Mouse (Mus musculus) cerebellum, adult 18-20 months (tissue): ENCODE results near the gene Psmb9.
A peak's percentile ranks its signal among the peaks of the same experiment; 100 is the strongest.

Experiments used
- DNase-seq, 2 experiments: peaks; one replicate each; pipeline ENCODE4 v3.0.0; 2021

Psmb9 gene

GRCm38 (mm10) chr17:34205021-34205745 is 17.6 kb upstream of the Psmb9 start:
- peak; percentile 25 to 33 for DNase-seq

DNA sequence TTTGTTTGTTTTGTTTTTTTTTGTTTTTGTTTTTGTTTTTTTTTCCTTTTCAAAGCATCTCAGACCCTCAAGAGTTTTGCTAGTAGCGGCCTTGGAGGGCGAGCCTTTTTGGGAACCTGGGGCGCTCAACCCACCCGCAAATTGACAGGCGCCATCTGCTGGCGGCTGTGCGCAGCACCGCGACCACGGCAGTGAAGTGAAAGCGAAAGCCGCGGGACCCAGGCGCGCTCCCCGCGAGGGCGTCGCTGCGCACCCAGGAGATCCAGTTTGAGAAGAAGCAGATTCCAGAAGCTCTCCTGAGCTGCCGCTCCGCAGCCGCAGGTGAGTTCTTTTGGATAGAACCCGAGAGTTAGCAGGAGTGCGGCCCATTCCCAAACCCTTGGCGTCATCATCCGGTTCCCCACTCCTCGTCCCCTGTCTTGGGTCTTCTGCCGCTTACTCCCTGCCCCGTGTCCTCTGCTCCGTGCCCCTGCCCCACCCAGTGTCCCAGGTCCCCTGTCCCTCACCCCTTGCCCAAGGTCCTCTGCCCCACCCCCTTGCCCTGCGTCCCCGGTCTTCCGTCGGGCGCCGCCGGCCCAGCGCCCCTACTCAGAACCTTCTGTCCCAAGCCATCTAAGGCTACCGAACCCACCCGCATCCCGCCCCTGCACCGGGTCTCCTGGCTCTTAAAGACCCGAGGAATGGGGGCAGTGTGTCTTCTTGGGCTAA is 16.9 kb upstream of the Psmb9 start:
- peak; percentile 83 to 88 for DNase-seq

GRCm38 (mm10) chr17:34203444-34203843 is 15.9 kb upstream of the Psmb9 start, which contains the start of gene Tap2:
Tap2 (plus strand) TSS chr17:34203527.
- DNase-seq, result no peak

- DNase-seq, result no peak
These were observed 15.3 kb upstream of the Psmb9 start for GRCm38 (mm10) chr17:34202760-34203442.

- no peak for DNase-seq
These were observed 14.0 kb upstream of the Psmb9 start for GRCm38 (mm10) chr17:34201506-34202055.

DNA sequence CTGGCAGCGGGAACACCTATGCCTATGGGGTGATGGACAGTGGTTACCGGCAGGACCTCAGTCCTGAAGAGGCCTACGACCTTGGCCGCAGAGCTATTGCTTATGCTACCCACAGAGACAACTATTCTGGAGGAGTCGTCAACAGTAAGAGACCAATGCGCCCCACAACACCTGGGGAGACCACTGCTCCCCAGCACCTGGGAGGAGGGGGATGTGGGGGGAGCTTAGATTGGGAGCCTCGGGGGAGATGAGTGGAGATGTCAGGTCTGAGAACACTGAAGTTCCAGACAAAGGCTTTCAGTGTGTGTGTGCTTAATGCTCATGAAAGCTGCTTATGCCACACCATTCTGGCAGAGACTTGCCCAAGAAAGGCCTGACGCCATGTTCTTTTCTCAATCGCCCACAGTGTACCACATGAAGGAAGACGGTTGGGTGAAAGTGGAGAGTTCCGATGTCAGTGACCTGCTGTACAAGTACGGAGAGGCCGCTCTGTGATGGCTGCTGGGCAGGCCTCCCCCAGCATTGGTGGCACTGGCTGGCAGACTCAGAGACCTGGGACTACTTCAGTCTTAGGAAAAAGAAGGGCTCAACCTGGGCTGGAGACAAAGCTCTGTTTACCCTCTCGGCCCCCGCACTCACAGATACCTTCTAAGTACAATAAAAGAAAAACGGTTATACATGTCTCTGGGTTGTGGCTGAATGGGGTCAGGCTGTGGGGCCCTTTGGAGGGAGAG is 13.4 kb upstream of the Psmb9 start:
- DNase-seq, result no peak

GRCm38 (mm10) chr17:34200047-34200446 is 12.5 kb upstream of the Psmb9 start:
- DNase-seq, result no peak

- no peak for DNase-seq
These were observed 11.6 kb upstream of the Psmb9 start for GRCm38 (mm10) chr17:34199050-34199619.

DNA sequence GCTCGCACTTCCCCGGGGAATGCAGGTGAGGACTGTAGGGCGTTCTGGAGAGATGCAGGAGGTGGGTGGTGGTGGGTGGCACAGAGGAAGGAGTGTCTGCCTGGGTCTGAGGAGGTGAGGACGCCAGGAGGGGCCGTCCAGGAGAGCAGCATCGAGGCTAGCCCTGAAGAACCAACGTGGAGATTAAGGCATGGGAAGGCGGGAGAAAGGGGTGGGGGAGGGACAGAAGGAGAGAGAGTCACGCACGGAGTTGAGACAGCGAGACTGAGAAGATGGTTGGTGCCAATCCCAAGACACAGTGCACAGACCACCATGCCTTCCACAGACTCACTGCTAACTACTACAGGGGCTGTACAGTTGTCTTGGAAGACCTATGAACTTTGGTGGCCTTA is 11.0 kb upstream of the Psmb9 start:
- DNase-seq, result no peak

DNA sequence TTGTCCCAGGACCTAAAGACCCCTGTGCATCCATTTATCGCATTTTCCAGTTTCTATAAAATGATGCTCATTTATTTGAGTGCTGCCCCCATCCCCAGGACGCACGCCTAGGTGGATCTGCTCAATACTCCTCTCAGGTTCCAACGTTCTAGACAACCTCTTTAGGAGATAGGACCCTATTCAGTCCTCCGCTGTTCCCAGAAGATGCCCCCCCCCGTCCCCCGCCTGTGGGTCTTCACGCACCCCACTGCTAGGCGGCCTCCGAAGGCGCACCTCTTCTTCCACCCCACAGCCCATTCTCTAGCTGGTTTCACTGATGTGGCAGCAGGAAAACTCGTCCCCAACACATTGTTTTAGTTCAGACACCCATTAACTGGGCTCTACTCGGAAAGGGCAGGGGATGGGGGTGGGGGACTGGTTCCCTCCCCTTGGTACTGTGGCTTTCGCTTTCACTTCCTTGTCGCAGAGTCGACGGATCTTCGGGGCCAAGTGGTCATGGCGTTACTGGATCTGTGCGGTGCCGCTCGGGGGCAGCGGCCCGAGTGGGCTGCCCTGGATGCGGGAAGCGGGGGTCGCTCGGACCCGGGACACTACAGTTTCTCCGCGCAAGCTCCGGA is 10.4 kb upstream of the Psmb9 start:
- DNase-seq, result no peak

GRCm38 (mm10) chr17:34196941-34197894 is 9.7 kb upstream of the Psmb9 start, which contains the start of gene Psmb8:
Psmb8 (plus strand) TSS chr17:34197721.
- DNase-seq, result peak; percentile 74 to 88

GRCm38 (mm10) chr17:34196491-34196890 is 8.9 kb upstream of the Psmb9 start:
- no peak for DNase-seq

DNA sequence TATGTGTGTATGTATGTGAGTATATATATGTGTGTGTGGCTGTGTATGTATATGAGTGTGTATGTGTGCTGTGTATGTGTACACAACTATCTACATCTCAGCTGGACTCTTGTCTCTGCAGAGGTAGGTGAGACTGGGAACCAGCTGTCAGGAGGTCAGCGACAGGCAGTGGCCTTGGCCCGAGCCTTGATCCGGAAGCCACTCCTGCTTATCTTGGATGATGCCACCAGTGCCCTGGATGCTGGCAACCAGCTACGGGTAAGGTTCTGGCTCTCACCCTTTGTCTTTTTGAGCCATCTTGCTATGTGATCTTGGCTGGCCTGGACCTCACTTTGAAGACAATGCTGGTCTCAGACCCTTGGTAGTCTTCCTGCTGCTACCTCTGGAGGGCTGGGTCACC is 7.2 kb upstream of the Psmb9 start:
- no peak for DNase-seq

DNA sequence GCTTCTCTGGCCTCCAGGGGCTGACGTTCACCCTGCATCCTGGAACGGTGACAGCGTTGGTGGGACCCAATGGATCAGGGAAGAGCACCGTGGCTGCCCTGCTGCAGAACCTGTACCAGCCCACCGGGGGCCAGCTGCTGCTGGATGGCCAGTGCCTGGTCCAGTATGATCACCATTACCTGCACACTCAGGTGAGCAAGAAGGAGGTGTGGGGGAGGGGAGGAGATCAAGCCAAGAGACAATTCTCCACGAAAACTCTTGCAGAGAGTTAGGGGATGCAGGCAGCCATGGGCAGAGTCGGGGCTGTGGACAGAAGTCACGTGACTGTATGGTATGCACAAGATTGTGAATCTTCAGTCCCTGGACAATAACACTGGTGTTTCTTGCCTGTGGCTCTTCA is 5.9 kb upstream of the Psmb9 start:
- no peak for DNase-seq

GRCm38 (mm10) chr17:34192852-34193251 is 5.3 kb upstream of the Psmb9 start:
- DNase-seq, result no peak

DNA sequence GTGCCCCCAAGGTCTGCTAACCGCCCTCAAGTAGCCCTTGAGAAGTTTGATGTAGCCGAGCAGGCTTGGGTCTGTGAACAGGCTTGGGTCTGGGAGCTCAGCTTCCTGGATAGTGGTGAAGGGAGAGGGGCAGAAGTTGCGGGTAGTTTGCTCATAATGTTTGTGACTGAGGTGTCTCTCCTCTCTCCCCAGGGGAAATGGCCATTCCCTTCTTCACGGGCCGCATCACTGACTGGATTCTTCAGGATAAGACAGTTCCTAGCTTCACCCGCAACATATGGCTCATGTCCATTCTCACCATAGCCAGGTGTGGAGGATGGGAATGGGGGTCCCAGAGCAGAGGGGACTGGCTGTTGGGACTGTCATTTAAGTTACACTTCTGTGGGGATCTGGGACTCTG is 1.4 kb upstream of the Psmb9 start:
- DNase-seq, result no peak

DNA sequence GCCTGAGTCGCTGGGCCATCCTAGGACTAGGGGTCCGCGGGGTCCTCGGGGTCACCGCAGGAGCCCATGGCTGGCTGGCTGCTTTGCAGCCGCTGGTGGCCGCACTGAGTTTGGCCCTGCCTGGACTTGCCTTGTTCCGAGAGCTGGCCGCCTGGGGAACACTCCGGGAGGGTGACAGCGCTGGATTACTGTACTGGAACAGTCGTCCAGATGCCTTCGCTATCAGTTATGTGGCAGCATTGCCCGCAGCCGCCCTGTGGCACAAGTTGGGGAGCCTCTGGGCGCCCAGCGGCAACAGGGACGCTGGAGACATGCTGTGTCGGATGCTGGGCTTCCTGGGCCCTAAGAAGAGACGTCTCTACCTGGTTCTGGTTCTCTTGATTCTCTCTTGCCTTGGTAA is 446 bp upstream of the Psmb9 start:
- DNase-seq, result no peak

- DNase-seq, result no peak
These were observed 691 bp downstream of the Psmb9 start for GRCm38 (mm10) chr17:34186885-34187260.

- no peak for DNase-seq
These were observed 2.0 kb downstream of the Psmb9 start for GRCm38 (mm10) chr17:34185526-34185925.

GRCm38 (mm10) chr17:34183564-34184219 is 3.9 kb downstream of the Psmb9 start:
- DNase-seq, result no peak
